Mouse (Mus musculus) granulocyte monocyte progenitor cell, adult 5-6 weeks (primary cell): Measurements from ENCODE around the gene Mrtfa. TPM values are rescaled to one million over a fixed set of nuclear protein-coding genes. Genes with fewer than 3 reads are reported as not detected.

Source experiments
- ATAC-seq: replicated peaks from 2 replicates; pipeline ENCODE4 v1.8.0; 2016; ENCODE audit warnings: mild to moderate bottlenecking, moderate TSS enrichment, inconsistent platforms; ENCODE audit not compliant: poor library complexity, severe bottlenecking
- total RNA-seq, 2 experiments: library from RNA; stranded (forward) in 1 of 2; stranded (reverse) in 1 of 2; fragments of 200-712, 200-1000 nt in 1 of 2; fragments of >200 nt in 1 of 2; fragmentation: Nextera tagmentation in 1 of 2; gene quantifications; 2 replicates each; pipeline ENCODE4 v1.2.3; 2014 to 2017

The Mrtfa gene
- total RNA-seq, 2 experiments from 2014 or later: 11.1 to 36.9 TPM

- ATAC-seq: no peak
These were observed 29.9 kb downstream of the Mrtfa start for GRCm38 (mm10) chr15:81160677-81161076.

GRCm38 (mm10) chr15:81159212-81159611 lies 31.3 kb downstream of the Mrtfa start:
- ATAC-seq: no peak

GRCm38 (mm10) chr15:81158517-81159120 lies 31.9 kb downstream of the Mrtfa start:
- no peak for ATAC-seq

GRCm38 (mm10) chr15:81156453-81156852 lies 34.1 kb downstream of the Mrtfa start:
- no peak for ATAC-seq

GRCm38 (mm10) chr15:81155845-81156244 lies 34.7 kb downstream of the Mrtfa start:
- ATAC-seq: no peak

- no peak for ATAC-seq
These were observed 35.5 kb downstream of the Mrtfa start for GRCm38 (mm10) chr15:81154846-81155624.

GRCm38 (mm10) chr15:81141956-81142576 lies 48.5 kb downstream of the Mrtfa start:
- ATAC-seq: peak; percentile 53

- no peak for ATAC-seq
These were observed 50.6 kb downstream of the Mrtfa start for GRCm38 (mm10) chr15:81140004-81140403.

- ATAC-seq: no peak
These were observed 53.3 kb downstream of the Mrtfa start for GRCm38 (mm10) chr15:81137298-81137697.

GRCm38 (mm10) chr15:81133781-81134180 lies 56.8 kb downstream of the Mrtfa start:
- no peak for ATAC-seq

- no peak for ATAC-seq
These were observed 59.4 kb downstream of the Mrtfa start for GRCm38 (mm10) chr15:81131152-81131551.

- no peak for ATAC-seq
These were observed 60.6 kb downstream of the Mrtfa start for GRCm38 (mm10) chr15:81129970-81130369.

- no peak for ATAC-seq
These were observed 62.3 kb downstream of the Mrtfa start for GRCm38 (mm10) chr15:81128155-81128838.

GRCm38 (mm10) chr15:81124282-81124681 lies 66.3 kb downstream of the Mrtfa start:
- peak; percentile 55 for ATAC-seq

- ATAC-seq: no peak
These were observed 67.4 kb downstream of the Mrtfa start for GRCm38 (mm10) chr15:81123122-81123521.

- ATAC-seq: no peak
These were observed 68.0 kb downstream of the Mrtfa start for GRCm38 (mm10) chr15:81122535-81122934.

GRCm38 (mm10) chr15:81122078-81122477 lies 68.5 kb downstream of the Mrtfa start:
- no peak for ATAC-seq

- no peak for ATAC-seq
These were observed 69.6 kb downstream of the Mrtfa start for GRCm38 (mm10) chr15:81120946-81121345.

GRCm38 (mm10) chr15:81120140-81120539 lies 70.4 kb downstream of the Mrtfa start:
- no peak for ATAC-seq

- ATAC-seq: no peak
These were observed 72.3 kb downstream of the Mrtfa start for GRCm38 (mm10) chr15:81118226-81118625.

GRCm38 (mm10) chr15:81112589-81112988 lies 78.0 kb downstream of the Mrtfa start:
- ATAC-seq: peak; percentile 98
